Mouse (Mus musculus) erythroblast, embryonic 14.5 days (primary cell): ENCODE results near the gene Twf2.

Experiments used
- GATA1 ChIP-seq: IDR thresholded peaks from 2 replicates; pipeline ENCODE4 v1.6.1; 2012; ENCODE audit warnings: low read length, inconsistent platforms, mixed read lengths
- TAL1 ChIP-seq: IDR thresholded peaks from 3 replicates; pipeline ENCODE4 v1.6.1; 2012; ENCODE audit warnings: low read length, inconsistent platforms, mixed read lengths

GRCm38 (mm10) chr9:106157623-106157925 is 45.3 kb upstream of the Twf2 start:
- no peak for TF ChIP-seq TAL1
- TF ChIP-seq GATA1 = no peak
